In the genomic region with DNA sequence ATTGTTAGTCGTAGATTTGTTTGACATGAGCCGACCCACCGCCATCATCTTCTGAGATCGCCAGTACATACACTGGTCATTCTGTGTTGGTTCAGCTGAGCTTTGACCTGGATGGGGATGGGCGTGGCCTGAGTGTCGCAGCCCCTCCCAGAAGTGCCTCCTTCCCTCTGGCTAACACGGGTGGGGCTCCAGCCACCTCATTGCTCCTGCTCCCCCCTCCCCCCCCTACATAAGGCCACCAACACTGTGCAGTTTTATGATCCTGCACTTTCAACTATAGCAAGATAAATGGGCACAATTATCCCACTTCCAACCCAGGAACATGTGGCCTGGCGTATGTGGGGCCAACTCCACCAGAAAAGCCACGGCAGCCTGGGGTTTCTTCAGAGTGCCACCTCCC, we compare ENCODE assay signal across 25 mouse cellular contexts. TPM values are rescaled to one million over a fixed set of nuclear protein-coding genes. Genes with fewer than 3 reads are reported as not detected.
DNase-seq lines count a peak whose midpoint lies in the region; ATAC-seq and TF ChIP-seq lines count a peak whose summit lies in the region.
"Had no signal": no experiment of that assay in that cellular context is flagged by ENCODE, and none has a peak within 500 bp of the region (broad histone marks: within the 10 kb centered on the region; RNA-seq: fewer than 3 reads in every experiment).

No protein-coding gene starts in this region.

- no peak overlapping the region for H3K9ac ChIP-seq in intestine, embryonic 16.5 days (ENCODE audit: low read depth, low read length)
- H3K9ac ChIP-seq in stomach, embryonic 16.5 days (ENCODE audit: low read length) = no peak overlapping the region
- H3K9ac ChIP-seq in forebrain, embryonic 14.5 days (ENCODE audit: low read length) = no peak overlapping the region
- H3K9ac ChIP-seq: embryonic facial prominence, embryonic 12.5 days; forebrain, embryonic 13.5 days had no signal

- TF ChIP-seq CTCF in small intestine, adult 2 months (IDR thresholded peaks at IDR 0.05; ENCODE audit: extremely low read depth, insufficient read length, insufficient replicate concordance, low read depth, low read length) = 0 out of 2 replicates have a peak, but pooled peaks have one; percentile 3

- DNase-seq in ZHBTc4 (ENCODE audit: low read depth, low spot score) = peak; percentile 17
- DNase-seq in spleen, postnatal 10 days (ENCODE audit: low spot score in 2 of 2) = no peak
- no peak for DNase-seq in adrenal gland, adult (ENCODE audit: inconsistent age in 2 of 2, low spot score in 1 of 2)
- DNase-seq in forebrain, embryonic 14.5 days (ENCODE audit: low spot score) = no peak
- DNase-seq in right cerebral cortex, postnatal 25 days = no peak
- DNase-seq: adrenal gland, adult 8-10 months; adrenal gland, postnatal 14 days; adrenal gland, postnatal 36 days; B cell, adult 2 months; cerebellum, adult 11-12 months; cerebellum, adult 2 months; cerebellum, adult 9-10 months; cerebellum, postnatal 10 days; cerebellum, postnatal 25 days had no signal

- 47% methylated on average over 9 of the region's 9 CpGs for WGBS in intestine, embryonic 16.5 days
- WGBS in small intestine, adult 2 months = 27% methylated on average over 9 of the region's 9 CpGs
- 61% methylated on average over 9 of the region's 9 CpGs for WGBS in stomach, embryonic 16.5 days
- 81% methylated on average over 9 of the region's 9 CpGs for WGBS in forebrain, embryonic 14.5 days

- peak; percentile 87 for ATAC-seq in intestine, embryonic 16.5 days
- ATAC-seq in stomach, embryonic 16.5 days (ENCODE audit: insufficient read depth, low FRiP score) = peak; percentile 33; the same call in 1 of the 2 replicates
- no peak for ATAC-seq in forebrain, embryonic 14.5 days
- ATAC-seq: CD4-positive, CD25-positive, alpha-beta regulatory T cell, adult 4 months; forebrain, embryonic 13.5 days; forebrain, embryonic 16.5 days; Patski had no signal

- H3K27me3 ChIP-seq in intestine, embryonic 16.5 days (replicated peaks; ENCODE audit: control insufficient read depth, insufficient read depth, low read length) = peaks cover 11% of the 10 kb centered on the region
- H3K27me3 ChIP-seq in small intestine, adult 2 months (ENCODE audit: control insufficient read depth, insufficient read depth, low read length) = peaks cover 11% of the 10 kb centered on the region
- peaks cover 6% of the 10 kb centered on the region for H3K27me3 ChIP-seq in stomach, embryonic 16.5 days (ENCODE audit: control insufficient read depth, insufficient read depth, low read length)
- peaks cover 8% of the 10 kb centered on the region; the same call in 1 of the 2 replicates for H3K27me3 ChIP-seq in forebrain, embryonic 14.5 days (replicated peaks; ENCODE audit: control insufficient read depth, insufficient read depth, low read length)

- no peak overlapping the region for H3K27ac ChIP-seq in intestine, embryonic 16.5 days (ENCODE audit: low read length)
- H3K27ac ChIP-seq in small intestine, adult 2 months (ENCODE audit: insufficient read depth, low read depth, low read length) = no peak overlapping the region
- no peak overlapping the region for H3K27ac ChIP-seq in stomach, embryonic 16.5 days (ENCODE audit: low read length)
- no peak overlapping the region for H3K27ac ChIP-seq in forebrain, embryonic 14.5 days (ENCODE audit: low read depth, low read length)
- H3K27ac ChIP-seq: embryonic facial prominence, embryonic 10.5 days; embryonic facial prominence, embryonic 12.5 days; forebrain, embryonic 13.5 days had no signal

- H3K4me3 ChIP-seq in intestine, embryonic 16.5 days (ENCODE audit: low read length) = no peak overlapping the region
- no peak overlapping the region for H3K4me3 ChIP-seq in small intestine, adult 2 months (ENCODE audit: low read depth, low read length)
- H3K4me3 ChIP-seq in stomach, embryonic 16.5 days (replicated peaks; ENCODE audit: low read length) = no peak overlapping the region
- H3K4me3 ChIP-seq in forebrain, embryonic 14.5 days (ENCODE audit: low read depth, low read length) = no peak overlapping the region
- H3K4me3 ChIP-seq: embryonic facial prominence, embryonic 10.5 days; embryonic facial prominence, embryonic 12.5 days; forebrain, embryonic 13.5 days had no signal

- TF ChIP-seq POLR2A in small intestine, adult 2 months (IDR thresholded peaks at IDR 0.05; ENCODE audit: low read depth, low read length) = no peak

- 0 out of 2 replicates have a peak overlapping the region, but pooled peaks have one; percentile 18 for H3K4me2 ChIP-seq in intestine, embryonic 16.5 days (ENCODE audit: low read depth, low read length)
- no peak overlapping the region for H3K4me2 ChIP-seq in stomach, embryonic 16.5 days (ENCODE audit: low read depth, low read length)
- no peak overlapping the region for H3K4me2 ChIP-seq in forebrain, embryonic 14.5 days (ENCODE audit: low read length)
- H3K4me2 ChIP-seq: embryonic facial prominence, embryonic 12.5 days; forebrain, embryonic 13.5 days had no signal

- H3K36me3 ChIP-seq in intestine, embryonic 16.5 days (ENCODE audit: control insufficient read depth, insufficient read depth, low read length) = no peaks in the 10 kb centered on the region
- H3K36me3 ChIP-seq in small intestine, adult 2 months (ENCODE audit: control insufficient read depth, insufficient read depth, low read length) = no peaks in the 10 kb centered on the region
- no peaks in the 10 kb centered on the region for H3K36me3 ChIP-seq in stomach, embryonic 16.5 days (ENCODE audit: control insufficient read depth, insufficient read depth, low read length)
- no peaks in the 10 kb centered on the region for H3K36me3 ChIP-seq in forebrain, embryonic 14.5 days (ENCODE audit: control insufficient read depth, insufficient read depth, low read length)
- H3K36me3 ChIP-seq: embryonic facial prominence, embryonic 10.5 days; embryonic facial prominence, embryonic 12.5 days; G1E had no signal

- peaks cover 4% of the 10 kb centered on the region; the same call in 1 of the 2 replicates for H3K9me3 ChIP-seq in intestine, embryonic 16.5 days (ENCODE audit: control insufficient read depth, low read length)
- H3K9me3 ChIP-seq in stomach, embryonic 16.5 days (replicated peaks; ENCODE audit: control insufficient read depth, low read length) = 0 out of 2 replicates have a peak, but pooled peaks cover 4% of the 10 kb centered on the region
- 0 out of 2 replicates have a peak, but pooled peaks cover 3% of the 10 kb centered on the region for H3K9me3 ChIP-seq in forebrain, embryonic 14.5 days (replicated peaks; ENCODE audit: control insufficient read depth, low read length)
- H3K9me3 ChIP-seq: embryonic facial prominence, embryonic 12.5 days; G1E had no signal

- H3K4me1 ChIP-seq in intestine, embryonic 16.5 days (ENCODE audit: control insufficient read depth, insufficient read depth, low read length) = peaks cover 2% of the 10 kb centered on the region; the same call in 1 of the 2 replicates
- H3K4me1 ChIP-seq in small intestine, adult 2 months (ENCODE audit: control insufficient read depth, insufficient read depth, insufficient read length, low read length) = peaks cover 5% of the 10 kb centered on the region; the same call in 1 of the 2 replicates
- H3K4me1 ChIP-seq in stomach, embryonic 16.5 days (ENCODE audit: control insufficient read depth, insufficient read depth, low read length) = no peaks in the 10 kb centered on the region
- no peaks in the 10 kb centered on the region for H3K4me1 ChIP-seq in forebrain, embryonic 14.5 days (ENCODE audit: control insufficient read depth, insufficient read depth, low read length)

RNA-seq across cellular contexts. Expression of a gene that starts 31.8 kb away (rescaled TPM):
- not detected in 2 replicates for polyA plus RNA-seq in intestine, embryonic 16.5 days (2015; fragmentation: Nextera tagmentation; extraction: Ambion mirVana)
- polyA plus RNA-seq in small intestine, adult 2 months (2012; rRNA removed) = not detected in 2 replicates
- polyA plus RNA-seq in stomach, embryonic 16.5 days (2015; fragmentation: Nextera tagmentation; extraction: Ambion mirVana) = not detected in 2 replicates
- 2.3 and 3.5 TPM in 2 replicates for polyA plus RNA-seq in forebrain, embryonic 14.5 days (2014; fragmentation: Nextera tagmentation; extraction: Ambion mirVana)
- polyA plus RNA-seq: CD4-positive, CD25-positive, alpha-beta regulatory T cell, adult 4 months; cortical plate, adult 2 months; G1E; Patski had no signal
